In the genomic region with DNA sequence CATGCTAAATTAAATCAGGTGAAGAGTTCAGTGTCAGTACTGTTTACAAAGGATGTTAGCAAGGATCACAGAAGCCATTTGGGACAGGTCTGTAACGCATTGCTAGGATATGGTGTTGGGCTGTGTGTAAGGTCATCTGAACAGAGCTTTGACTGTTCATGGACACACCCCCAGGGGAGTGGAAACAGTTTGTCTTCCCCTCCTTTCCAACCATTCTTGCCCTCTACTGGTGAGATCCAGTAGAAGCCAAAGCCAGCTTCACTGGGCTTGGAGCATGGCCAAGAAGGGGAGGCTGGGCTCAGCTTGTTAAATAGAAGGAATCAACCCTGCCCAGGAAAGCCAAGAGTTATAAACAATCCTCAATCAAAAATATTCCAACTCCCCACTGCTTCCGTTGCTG, we compare ENCODE assay signal across 8 mouse cellular contexts. TPM values are rescaled to one million over a fixed set of nuclear protein-coding genes. Genes with fewer than 3 reads are reported as not detected.
A peak's percentile ranks its signal among the peaks of the same experiment; 100 is the strongest.
DNase-seq lines count a peak whose midpoint lies in the region; ATAC-seq lines count a peak whose summit lies in the region.

No protein-coding gene starts in this region.

- peak; percentile 81 for ATAC-seq in megakaryocyte-erythroid progenitor cell, adult 5-6 weeks (replicated peaks; ENCODE audit: low FRiP score, low TSS enrichment, poor library complexity, severe bottlenecking)

- peak; percentile 39 for DNase-seq in gastrocnemius, adult 18-20 months (ENCODE audit: low spot score)
- no peak for DNase-seq in gastrocnemius, adult 8-10 months (ENCODE audit: low spot score in 2 of 2)
- DNase-seq in urinary bladder, postnatal 14 days (ENCODE audit: low spot score) = peak; percentile 42
- no peak for DNase-seq in urinary bladder, adult 2 months (ENCODE audit: low spot score)
- peak; percentile 43 for DNase-seq in fibroblast of lung, adult 2 months (ENCODE audit: low read depth)
- peak; percentile 58 for DNase-seq in kidney, adult 9 months
- DNase-seq in T-cell, adult 2 months (ENCODE audit: low spot score) = no peak

RNA-seq across cellular contexts. Expression of gene Tmem184c, which starts 7.4 kb away (rescaled TPM):
- total RNA-seq in gastrocnemius, adult 18-20 months (2021) = 10 to 100 TPM in 1 of 2 experiments, 1 to 10 TPM in 1; 8.8 to 10.7 TPM
- total RNA-seq in gastrocnemius, adult 8-10 months (2022) = 1 to 10 TPM; 8.6 to 9.8 (median 9.0) TPM
- 24.0 and 24.7 TPM in 2 replicates for polyA plus RNA-seq in urinary bladder, adult 2 months (2012; rRNA removed)
- 15.5 and 16.5 TPM in 2 replicates for total RNA-seq in megakaryocyte-erythroid progenitor cell, adult 5-6 weeks (2014; fragmentation: Nextera tagmentation)
- 21.9 and 24.0 TPM in 2 replicates for total RNA-seq in megakaryocyte-erythroid progenitor cell, adult 5-6 weeks (2017)

Comparison
In these comparisons a context has a peak if more than half of its experiments do, and no peak if none do; other contexts are left out.
1. DNase-seq: peak in gastrocnemius, adult 18-20 months (single experiment), urinary bladder, postnatal 14 days (single experiment), fibroblast of lung, adult 2 months (single experiment) and kidney, adult 9 months (single experiment); none in gastrocnemius, adult 8-10 months (0 of 2), urinary bladder, adult 2 months (single experiment) and T-cell, adult 2 months (single experiment).